Mouse (Mus musculus) embryonic facial prominence, embryonic 14.5 days (tissue): Measurements from ENCODE around the gene Aph1b. TPM values are rescaled to one million over a fixed set of nuclear protein-coding genes. Genes with fewer than 3 reads are reported as not detected.

ENCODE experiments used
- ATAC-seq: fragments of 200-750 bp; cut with Nextera tagmentation; 2 replicates; pipeline ENCODE4 v1.8.0; 2017; ENCODE audit warnings: low read depth, moderate number of reproducible peaks, moderate TSS enrichment
- DNase-seq: peaks from one replicate; pipeline ENCODE4 v3.0.0-alpha.2; 2015; ENCODE audit warnings: low spot score
- H3K27ac ChIP-seq: fragments of 300-500 bp; sonication (generic); replicated peaks from 2 replicates; pipeline ENCODE4 v1.5.1; 2014; ENCODE audit warnings: low read depth, mild to moderate bottlenecking, low read length, moderate library complexity
- H3K27me3 ChIP-seq: fragments of 300-500 bp; sonication (generic); replicated peaks from 2 replicates; pipeline ENCODE4 v1.6.1; 2014; ENCODE audit warnings: low read length; ENCODE audit not compliant: control insufficient read depth, insufficient read depth
- H3K36me3 ChIP-seq: fragments of 300-500 bp; sonication (generic); 2 replicates; pipeline ENCODE4 v1.6.1; 2014; ENCODE audit warnings: low read length, mixed read lengths; ENCODE audit not compliant: control insufficient read depth, insufficient read depth
- H3K4me1 ChIP-seq: fragments of 300-500 bp; sonication (generic); 2 replicates; pipeline ENCODE4 v1.6.1; 2014; ENCODE audit warnings: antibody characterized with exemption, low read length; ENCODE audit not compliant: control insufficient read depth, insufficient read depth
- H3K4me2 ChIP-seq: fragments of 300-500 bp; sonication (generic); 2 replicates; pipeline ENCODE4 v1.6.1; 2014; ENCODE audit warnings: low read depth, mild to moderate bottlenecking, low read length, moderate library complexity, mixed read lengths
- H3K4me3 ChIP-seq: fragments of 300-500 bp; sonication (generic); 2 replicates; pipeline ENCODE4 v1.5.1; 2014; ENCODE audit warnings: low read depth, mild to moderate bottlenecking, low read length
- H3K9ac ChIP-seq: fragments of 300-500 bp; sonication (generic); 2 replicates; pipeline ENCODE4 v1.6.1; 2014; ENCODE audit warnings: low read depth, mild to moderate bottlenecking, low read length, moderate library complexity, mixed read lengths
- H3K9me3 ChIP-seq: fragments of 300-500 bp; sonication (generic); 2 replicates; pipeline ENCODE4 v1.6.1; 2016; ENCODE audit warnings: low read length; ENCODE audit not compliant: control insufficient read depth
- WGBS: fragments of 180-500 bp; shearing (Covaris S2); extraction: QIAGEN DNeasy Blood & Tissue Kit; methylation state at CpG from one replicate; pipeline ENCODE4 v1.1.7; 2014; 5-methylcytosine and 5-hydroxymethylcytosine counted together
- polyA plus RNA-seq: library from polyadenylated mRNA; unstranded; fragments of >200 nt; fragmentation: Nextera tagmentation; extraction: Ambion mirVana; gene quantifications from 2 replicates; pipeline ENCODE4 v1.2.1, GENCODE M21; 2014

Gene Aph1b
- polyA plus RNA-seq, 1 experiment from 2014 or later, result 11.7 TPM

- Histone ChIP-seq H3K4me1 (no peaks in the 10 kb centered on the region), H3K9ac (no peak overlapping the region), H3K4me2 (no peak overlapping the region), H3K9me3 (no peaks in the 10 kb centered on the region), H3K4me3 (no peak overlapping the region), H3K27ac (no peak overlapping the region), H3K36me3 (no peaks in the 10 kb centered on the region), H3K27me3 (no peaks in the 10 kb centered on the region)
- WGBS, result 83% methylated on average over 1 of the region's 1 CpGs
- DNase-seq (no peak), ATAC-seq (no peak)
These were observed 26.6 kb downstream of the Aph1b start for GRCm38 (mm10) chr9:66768721-66769120.

GRCm38 (mm10) chr9:66760991-66761390, 34.3 kb downstream of the Aph1b start:
- no peak for ATAC-seq
- H3K27me3 ChIP-seq, result no peaks in the 10 kb centered on the region
- DNase-seq, result no peak
- no peaks in the 10 kb centered on the region for H3K36me3 ChIP-seq
- no peak overlapping the region for H3K27ac ChIP-seq
- no peak overlapping the region for H3K4me2 ChIP-seq
- H3K9me3 ChIP-seq, result no peaks in the 10 kb centered on the region
- no peak overlapping the region for H3K9ac ChIP-seq
- WGBS, result 36% methylated on average over 1 of the region's 1 CpGs
- H3K4me1 ChIP-seq, result no peaks in the 10 kb centered on the region
- H3K4me3 ChIP-seq, result no peak overlapping the region

- Histone ChIP-seq H3K27ac (no peak overlapping the region), H3K27me3 (no peaks in the 10 kb centered on the region), H3K4me2 (no peak overlapping the region), H3K36me3 (0 out of 2 replicates have a peak, but pooled peaks cover 3% of the 10 kb centered on the region), H3K4me1 (no peaks in the 10 kb centered on the region), H3K9ac (no peak overlapping the region), H3K9me3 (no peaks in the 10 kb centered on the region), H3K4me3 (no peak overlapping the region)
- WGBS, result 88% methylated on average over 6 of the region's 6 CpGs
- DNase-seq, result no peak
- ATAC-seq, result no peak
These were observed 42.4 kb downstream of the Aph1b start for GRCm38 (mm10) chr9:66752849-66753248.

- no peak overlapping the region for H3K4me2 ChIP-seq
- 82% methylated on average over 15 of the region's 15 CpGs for WGBS
- no peaks in the 10 kb centered on the region for H3K27me3 ChIP-seq
- ATAC-seq (no peak), DNase-seq (no peak)
- H3K9ac ChIP-seq, result no peak overlapping the region
- H3K27ac ChIP-seq, result no peak overlapping the region
- peaks cover 4% of the 10 kb centered on the region; the same call in 1 of the 2 replicates for H3K4me1 ChIP-seq
- no peak overlapping the region for H3K4me3 ChIP-seq
- no peaks in the 10 kb centered on the region for H3K9me3 ChIP-seq
- 0 out of 2 replicates have a peak, but pooled peaks cover 3% of the 10 kb centered on the region for H3K36me3 ChIP-seq
These were observed 46.9 kb downstream of the Aph1b start for GRCm38 (mm10) chr9:66748390-66748789.

- no peaks in the 10 kb centered on the region for H3K27me3 ChIP-seq
- no peaks in the 10 kb centered on the region for H3K36me3 ChIP-seq
- 76% methylated on average over 2 of the region's 2 CpGs for WGBS
- no peak overlapping the region for H3K27ac ChIP-seq
- peaks cover 7% of the 10 kb centered on the region; the same call in 1 of the 2 replicates for H3K4me1 ChIP-seq
- H3K9ac ChIP-seq, result no peak overlapping the region
- H3K4me3 ChIP-seq, result no peak overlapping the region
- DNase-seq (no peak), ATAC-seq (no peak)
- H3K9me3 ChIP-seq, result no peaks in the 10 kb centered on the region
- no peak overlapping the region for H3K4me2 ChIP-seq
These were observed 50.8 kb downstream of the Aph1b start for GRCm38 (mm10) chr9:66744531-66744930.

GRCm38 (mm10) chr9:66739516-66739915, 55.8 kb downstream of the Aph1b start:
- 71% methylated on average over 7 of the region's 7 CpGs for WGBS
- Histone ChIP-seq H3K9ac (no peak overlapping the region), H3K9me3 (no peaks in the 10 kb centered on the region), H3K27ac (no peak overlapping the region), H3K36me3 (no peaks in the 10 kb centered on the region), H3K27me3 (no peaks in the 10 kb centered on the region), H3K4me1 (peaks cover 4% of the 10 kb centered on the region; the same call in 1 of the 2 replicates), H3K4me3 (no peak overlapping the region), H3K4me2 (no peak overlapping the region)
- DNase-seq (no peak), ATAC-seq (no peak)

GRCm38 (mm10) chr9:66736551-66736950, 58.7 kb downstream of the Aph1b start:
- DNase-seq, result no peak
- Histone ChIP-seq H3K9ac (no peak overlapping the region), H3K4me3 (no peak overlapping the region), H3K4me2 (no peak overlapping the region), H3K27me3 (no peaks in the 10 kb centered on the region), H3K9me3 (no peaks in the 10 kb centered on the region), H3K27ac (no peak overlapping the region), H3K4me1 (no peaks in the 10 kb centered on the region), H3K36me3 (no peaks in the 10 kb centered on the region)
- 94% methylated on average over 2 of the region's 2 CpGs for WGBS
- ATAC-seq, result no peak

GRCm38 (mm10) chr9:66736016-66736415, 59.3 kb downstream of the Aph1b start:
- no peaks in the 10 kb centered on the region for H3K36me3 ChIP-seq
- WGBS, result 76% methylated on average over 3 of the region's 3 CpGs
- H3K9ac ChIP-seq, result no peak overlapping the region
- no peak for ATAC-seq
- no peaks in the 10 kb centered on the region for H3K4me1 ChIP-seq
- no peaks in the 10 kb centered on the region for H3K9me3 ChIP-seq
- no peak for DNase-seq
- no peaks in the 10 kb centered on the region for H3K27me3 ChIP-seq
- H3K27ac ChIP-seq, result no peak overlapping the region
- H3K4me3 ChIP-seq, result no peak overlapping the region
- no peak overlapping the region for H3K4me2 ChIP-seq

GRCm38 (mm10) chr9:66735122-66735521, 60.2 kb downstream of the Aph1b start:
- ATAC-seq (no peak), DNase-seq (no peak)
- Histone ChIP-seq H3K27ac (no peak overlapping the region), H3K4me3 (no peak overlapping the region), H3K27me3 (no peaks in the 10 kb centered on the region), H3K36me3 (no peaks in the 10 kb centered on the region), H3K9me3 (no peaks in the 10 kb centered on the region), H3K9ac (no peak overlapping the region), H3K4me2 (no peak overlapping the region), H3K4me1 (no peaks in the 10 kb centered on the region; the same call in 1 of the 2 replicates)
- WGBS, result 88% methylated on average over 2 of the region's 2 CpGs
